Mouse (Mus musculus) G1E (cell line): ENCODE data around the gene Gpr18.

Experiments used
- CTCF ChIP-seq: IDR thresholded peaks from 2 replicates; pipeline ENCODE4 v1.5.1; 2012; ENCODE audit warnings: low read depth, low read length, inconsistent platforms, mixed read lengths
- GATA1 ChIP-seq: IDR thresholded peaks from 2 replicates; pipeline ENCODE4 v1.6.1; 2012; ENCODE audit warnings: borderline replicate concordance, low read length, inconsistent platforms, mixed read lengths
- GATA2 ChIP-seq: IDR thresholded peaks from 2 replicates; pipeline ENCODE4 v1.6.1; 2012; ENCODE audit warnings: low read depth, low read length, inconsistent platforms, borderline replicate concordance
- POLR2AphosphoS5 ChIP-seq: IDR thresholded peaks from 2 replicates; pipeline ENCODE4 v1.6.1; 2012; ENCODE audit warnings: low read depth, low read length, inconsistent platforms; ENCODE audit not compliant: insufficient replicate concordance
- TAL1 ChIP-seq: conservative IDR thresholded peaks from 2 replicates; pipeline ENCODE4 v1.6.1; 2012; ENCODE audit warnings: low read depth, low read length, inconsistent platforms, mixed read lengths

DNA sequence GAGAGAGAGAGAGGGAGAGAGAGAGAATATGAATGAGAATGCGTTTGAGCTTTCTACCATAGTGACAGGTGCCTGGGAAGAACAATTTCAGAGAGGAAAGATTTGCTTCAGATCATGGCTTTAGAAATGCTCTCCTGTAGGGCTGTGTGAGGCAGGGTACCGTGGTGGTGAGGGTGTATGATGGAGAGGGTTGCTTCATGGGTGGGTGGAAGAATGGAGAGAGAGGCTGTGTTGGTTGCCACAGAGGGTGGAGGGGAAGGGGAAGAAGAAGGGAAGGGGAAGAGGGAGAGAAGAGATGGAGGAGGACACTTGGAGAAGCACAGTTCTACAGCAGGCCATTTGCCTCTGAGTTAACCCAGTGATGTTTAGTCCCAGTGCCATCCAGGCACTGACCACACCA lies 17.8 kb downstream of the Gpr18 start:
- no peak for TF ChIP-seq TAL1
- no peak for TF ChIP-seq CTCF
- TF ChIP-seq POLR2AphosphoS5 = no peak
- no peak for TF ChIP-seq GATA1
- TF ChIP-seq GATA2 = no peak
